Mouse (Mus musculus) gastrocnemius, postnatal 14 days (tissue): ENCODE results near the gene Thoc6. TPM values are rescaled to one million over a fixed set of nuclear protein-coding genes. Genes with fewer than 3 reads are reported as not detected.

Experiments
- DNase-seq: peaks from one replicate; pipeline ENCODE4 v3.0.0; 2021; ENCODE audit warnings: mixed read lengths
- intact Hi-C: fragments of 180-260 bp; cut with DNase I; formaldehyde crosslinking; loops from one replicate; pipeline ENCODE4 v1.15.1; 2025; ENCODE audit warnings: low total_unique reads
- long read RNA-seq, 2 experiments: library from polyadenylated mRNA; stranded (forward); transcript quantifications; one replicate each; pipeline ENCODE4 v2.0.0; 2021
- total RNA-seq, 2 experiments: library from RNA; stranded (reverse); gene quantifications; 2 replicates each; pipeline ENCODE4 v1.2.3; 2021

Gene Thoc6
- total RNA-seq, result 10 to 100 TPM; 15.8 to 19.1 TPM
- long read RNA-seq, experiment 1, transcript Thoc6-204 (14 exons, 1,431 nt), result minor isoform, 6 of 23 reads
- long read RNA-seq, experiment 1, transcript Thoc6-201 (13 exons, 1,504 nt), result minor isoform, 7 of 23 reads
- long read RNA-seq, experiment 1, transcript Thoc6-202 (14 exons, 1,450 nt), result major isoform, 9 of 23 reads
- long read RNA-seq, experiment 1, partial matches to known transcripts, result 1 of 23 reads
- long read RNA-seq, experiment 1, other reads (novel, unspliced or antisense), result 0 of 23 reads
- long read RNA-seq, experiment 2, transcript Thoc6-202 (14 exons, 1,450 nt), result minor isoform, 7 of 29 reads
- long read RNA-seq, experiment 2, transcript Thoc6-204 (14 exons, 1,431 nt), result minor isoform, 7 of 29 reads
- long read RNA-seq, experiment 2, transcript Thoc6-201 (13 exons, 1,504 nt), result major isoform, 13 of 29 reads
- long read RNA-seq, experiment 2, partial matches to known transcripts, result 1 of 29 reads
- long read RNA-seq, experiment 2, other reads (novel, unspliced or antisense), result 1 of 29 reads

- intact Hi-C loops, result no loop called here
- DNase-seq, result peak; percentile 90
These were observed at the start of gene Thoc6, which contains the start of gene Hcfc1r1 for GRCm38 (mm10) chr17:23673424-23674073. Gene Thoc6, minus strand, starts transcription at chr17:23673882. Gene Hcfc1r1, plus strand, starts transcription at chr17:23673596.

GRCm38 (mm10) chr17:23722376-23723125 is 48.9 kb upstream of the Thoc6 start, which contains the start of gene 1520401A03Rik:
Gene 1520401A03Rik, minus strand, starts transcription at chr17:23722783.
- DNase-seq, result no peak
- intact Hi-C loops, result no loop called here

DNA sequence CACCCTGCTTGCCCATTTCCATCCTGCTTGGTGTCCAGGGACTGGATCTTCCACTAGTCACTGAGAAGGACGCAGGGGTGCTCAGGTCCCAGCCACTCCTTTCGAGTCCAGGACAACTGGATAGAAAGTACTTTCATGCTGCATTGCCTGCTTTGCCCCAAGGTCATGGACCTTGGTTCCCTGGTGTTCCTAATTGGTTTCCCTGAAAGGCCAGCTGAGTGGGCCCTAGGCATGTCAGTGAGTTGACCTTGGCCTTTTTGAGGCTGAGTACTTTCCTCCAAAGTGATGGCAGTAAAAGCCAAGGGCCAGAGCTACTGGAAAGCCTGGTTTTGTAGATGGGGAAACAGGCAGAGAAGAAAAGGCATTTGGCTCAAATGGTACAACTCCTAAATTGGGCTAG is 48.2 kb upstream of the Thoc6 start:
- intact Hi-C loops, result no loop called here
- no peak for DNase-seq

DNA sequence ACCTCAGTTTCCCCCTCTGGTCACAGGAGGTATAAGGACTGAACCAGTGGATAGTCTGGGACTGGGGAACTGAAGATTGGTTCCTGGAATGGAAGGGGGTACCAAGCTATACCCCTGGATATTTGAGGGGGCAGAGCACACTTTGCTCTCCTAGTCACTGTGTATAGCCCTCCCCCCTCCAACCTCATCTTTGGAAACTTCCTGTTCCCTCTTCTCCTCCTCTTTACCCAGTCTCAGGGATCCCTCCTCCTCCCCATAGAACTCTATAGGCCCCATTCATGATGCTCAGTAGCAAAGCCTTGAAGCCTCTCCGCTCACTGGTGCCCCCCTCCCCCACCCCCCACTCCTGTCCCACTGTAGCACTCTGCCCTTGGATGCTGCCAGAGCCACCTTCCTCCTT is 45.8 kb upstream of the Thoc6 start:
- intact Hi-C loops, result no loop called here
- DNase-seq, result no peak

DNA sequence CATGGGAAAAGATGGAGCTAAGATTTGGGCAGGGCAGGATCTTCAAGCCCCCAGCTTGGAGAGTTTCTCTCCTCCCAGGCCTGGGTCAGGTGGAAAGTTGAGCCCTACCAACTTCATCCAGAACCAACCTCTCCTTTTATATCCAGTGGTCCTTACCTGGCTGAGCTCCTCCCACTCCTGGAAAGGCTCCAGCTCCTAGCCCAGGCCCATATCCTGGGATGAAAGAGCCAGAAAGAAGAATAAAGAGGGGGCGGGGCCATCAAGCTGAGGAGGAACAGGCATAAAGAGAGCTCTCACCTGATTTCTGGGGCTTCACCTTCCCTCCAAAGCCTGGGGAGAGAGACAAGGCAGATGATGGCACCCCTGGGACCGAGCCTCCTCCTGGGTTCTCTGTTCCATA is 43.3 kb upstream of the Thoc6 start:
- DNase-seq, result no peak
- intact Hi-C loops, result no loop called here

GRCm38 (mm10) chr17:23706212-23706611 is 32.5 kb upstream of the Thoc6 start:
- intact Hi-C loops, result loop anchor here (5.0 kb wide), 1 partner anchor 134 kb away; no protein-coding TSS in a partner anchor
- DNase-seq, result peak; percentile 70

GRCm38 (mm10) chr17:23705525-23706104 is 31.9 kb upstream of the Thoc6 start:
- no peak for DNase-seq
- intact Hi-C loops, result loop anchor here (5.0 kb wide), 1 partner anchor 133 kb away; no protein-coding TSS in a partner anchor

DNA sequence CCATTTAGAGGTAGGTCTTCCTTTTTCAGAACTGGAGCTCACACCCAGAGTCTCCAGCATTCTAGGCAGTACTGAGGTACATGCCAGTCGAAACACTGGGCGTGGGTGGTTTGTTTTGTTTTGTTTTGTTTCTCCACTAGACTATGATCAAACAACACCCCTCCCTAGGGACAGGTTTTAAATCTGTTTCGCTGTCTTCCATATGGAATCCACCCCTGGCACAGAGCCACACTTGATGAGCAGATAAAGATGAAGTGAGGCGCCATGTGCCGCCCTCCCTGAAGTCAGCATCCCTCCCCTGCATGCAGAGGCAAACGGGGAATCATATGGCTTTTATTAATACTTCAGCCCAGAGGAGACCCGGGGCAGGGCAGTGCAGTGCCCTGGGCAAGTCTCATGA is 31.1 kb upstream of the Thoc6 start:
- DNase-seq, result no peak
- intact Hi-C loops, result loop anchor here (5.0 kb wide), 2 partner anchors 42 to 132 kb away; partner anchors contain the start of gene Bicdl2

DNA sequence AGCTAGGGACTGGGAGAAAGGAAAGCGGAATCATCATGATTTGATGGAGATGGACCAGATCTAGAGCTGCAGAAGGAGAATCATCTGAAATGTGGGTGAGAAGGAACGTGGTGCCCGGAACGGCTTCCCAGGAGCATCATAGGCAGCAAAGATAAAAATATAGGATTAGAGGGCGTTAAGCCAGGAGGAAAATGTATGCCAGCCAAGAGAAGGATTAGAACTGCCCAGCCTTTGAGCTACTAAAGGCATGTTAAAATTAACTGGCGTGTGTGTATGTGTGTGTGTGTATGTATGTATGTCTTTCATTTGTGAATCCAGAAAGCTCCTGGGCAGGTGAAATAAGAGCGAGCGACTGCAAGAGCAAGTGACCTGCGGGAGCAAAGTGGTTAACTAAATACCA is 29.6 kb upstream of the Thoc6 start:
- intact Hi-C loops, result loop anchor here (5.0 kb wide), 1 partner anchor 41 kb away; the partner anchor contains the start of gene Bicdl2
- no peak for DNase-seq

- intact Hi-C loops, result loop anchor here (5.0 kb wide), 1 partner anchor 38 kb away; the partner anchor contains the start of gene Bicdl2
- DNase-seq, result peak; percentile 91
These were observed 26.4 kb upstream of the Thoc6 start for GRCm38 (mm10) chr17:23700079-23700478.

GRCm38 (mm10) chr17:23699131-23700077 is 25.7 kb upstream of the Thoc6 start:
- DNase-seq, result peak; percentile 64
- intact Hi-C loops, result loop anchor here (5.0 kb wide), 1 partner anchor 37 kb away; the partner anchor contains the start of gene Bicdl2

GRCm38 (mm10) chr17:23695801-23696200 is 22.1 kb upstream of the Thoc6 start:
- DNase-seq, result no peak
- intact Hi-C loops, result no loop called here

DNA sequence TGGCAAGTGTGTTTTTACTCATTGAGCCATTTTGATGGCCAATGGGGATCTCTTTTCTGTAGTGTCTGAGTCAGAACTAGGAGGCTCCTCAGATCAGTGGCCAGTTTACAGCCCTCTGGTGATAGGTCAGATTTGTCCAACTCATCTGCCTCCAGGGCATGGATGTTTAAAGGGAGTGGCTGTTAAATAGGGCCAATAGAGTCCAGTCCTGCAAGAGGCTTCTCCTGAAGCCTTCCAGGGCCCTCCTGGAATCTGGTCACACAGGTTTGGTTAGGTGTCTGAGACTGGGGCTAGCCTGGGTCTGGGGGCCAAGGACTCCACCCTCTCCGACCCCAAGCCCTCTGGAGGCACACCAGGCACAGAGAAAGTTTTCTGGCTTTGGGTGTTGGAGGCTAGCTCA is 20.8 kb upstream of the Thoc6 start:
- DNase-seq, result no peak
- intact Hi-C loops, result no loop called here

DNA sequence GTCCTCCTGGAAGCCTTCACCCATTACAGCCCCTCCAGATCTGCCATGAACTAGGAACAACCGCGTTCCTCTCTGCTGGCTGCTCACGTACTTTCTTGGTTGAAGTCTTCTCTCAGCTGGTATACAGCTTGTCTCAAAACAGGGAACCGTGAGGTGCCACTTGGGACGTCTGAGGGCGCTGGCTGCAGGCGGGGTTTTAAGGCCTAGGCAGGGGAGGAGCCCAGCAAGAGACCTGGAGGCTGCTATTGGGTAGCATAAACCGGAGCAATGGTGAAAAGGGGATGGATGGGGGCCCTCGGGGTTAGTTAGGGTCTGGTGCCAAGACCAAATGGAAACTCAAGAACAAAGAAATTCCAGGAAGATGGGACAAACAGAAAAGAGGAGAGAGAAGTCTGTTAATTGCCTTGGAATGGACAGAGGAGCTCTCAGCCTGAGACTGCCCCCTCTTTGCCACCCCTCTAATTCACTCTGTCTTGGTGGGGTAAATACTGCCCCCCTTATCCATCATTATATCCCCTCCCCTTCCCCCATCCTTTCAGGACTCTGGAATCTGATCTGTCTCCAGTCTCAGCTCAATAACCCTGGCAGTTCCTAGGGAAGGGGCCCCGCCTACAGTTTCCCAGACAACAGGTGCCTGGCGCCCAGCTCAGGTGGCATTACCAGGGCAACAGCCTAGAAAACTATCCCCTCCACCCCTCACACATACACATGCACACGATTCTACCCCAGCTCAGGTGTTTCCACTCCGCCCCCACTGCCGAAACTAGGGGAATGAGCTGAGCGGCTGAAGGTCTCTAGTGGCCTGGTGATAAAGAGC is 10.4 kb upstream of the Thoc6 start, which contains the start of gene Cldn9:
Gene Cldn9, minus strand, starts transcription at position 171 of the 817 bp plus-strand sequence.
- no peak for DNase-seq
- intact Hi-C loops, result no loop called here

DNA sequence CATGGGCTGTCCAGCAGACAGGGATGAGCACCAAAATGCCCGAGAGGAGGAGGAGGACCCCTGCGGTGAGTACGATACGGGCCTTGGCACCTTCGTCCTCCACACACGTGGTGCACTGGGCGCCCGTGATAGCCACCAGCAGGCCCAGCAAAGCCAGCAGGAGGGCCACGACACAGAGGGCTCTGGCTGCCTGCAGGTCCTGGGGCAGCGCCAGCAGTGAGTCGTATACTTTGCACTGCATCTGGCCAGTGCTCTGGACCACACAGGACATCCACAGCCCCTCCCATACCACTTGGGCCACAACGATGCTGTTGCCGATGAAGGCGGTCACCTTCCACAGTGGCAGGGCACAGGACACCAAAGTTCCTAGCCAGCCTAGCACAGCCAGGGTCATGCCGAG is 9.5 kb upstream of the Thoc6 start:
- no peak for DNase-seq
- intact Hi-C loops, result no loop called here

DNA sequence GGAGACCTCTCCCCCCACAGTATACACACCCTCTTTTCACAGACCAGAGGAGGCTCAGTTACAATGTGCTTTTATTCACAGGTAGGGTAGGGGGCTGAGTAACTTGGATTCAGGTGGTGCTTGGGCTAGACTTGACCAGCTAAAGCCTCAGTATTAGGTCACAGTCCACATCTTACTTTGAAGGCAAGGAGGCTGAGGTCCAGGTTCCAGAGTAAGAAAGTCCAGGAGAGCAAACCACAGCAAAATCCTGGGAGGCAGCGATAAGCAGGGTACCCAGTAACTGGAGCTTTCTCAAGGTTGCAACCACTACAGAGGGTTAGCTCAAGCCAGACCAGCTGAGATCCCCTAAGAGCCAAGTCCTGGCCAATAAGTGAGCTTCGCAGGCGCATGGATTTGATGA is 8.8 kb upstream of the Thoc6 start:
- intact Hi-C loops, result no loop called here
- DNase-seq, result no peak

- no peak for DNase-seq
- intact Hi-C loops, result no loop called here
These were observed 8.4 kb upstream of the Thoc6 start for GRCm38 (mm10) chr17:23682092-23682491.
